Comparison of ENCODE assay signal across 29 mouse cellular contexts in the genomic region with DNA sequence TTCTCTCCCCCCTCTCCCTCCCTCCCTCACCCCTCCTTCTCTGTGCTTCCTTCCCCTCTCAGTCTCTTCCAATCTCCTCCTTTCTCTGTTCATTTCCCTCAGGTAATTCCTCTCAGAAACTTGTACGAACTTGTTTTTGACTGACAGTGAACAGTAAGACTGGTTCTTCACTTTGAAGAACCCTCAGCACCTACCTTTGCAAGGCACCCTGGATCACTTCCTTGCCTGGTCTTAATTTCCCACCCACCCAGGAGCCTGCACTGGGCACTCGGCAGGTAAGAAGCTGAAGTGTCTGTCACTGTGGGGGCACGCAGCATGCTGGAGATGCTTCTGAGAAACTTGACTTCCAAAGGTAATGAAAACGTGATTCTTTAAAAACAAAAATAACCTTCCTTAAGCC. TPM values are rescaled to one million over a fixed set of nuclear protein-coding genes. Genes with fewer than 3 reads are reported as not detected.
A peak's percentile ranks its signal among the peaks of the same experiment; 100 is the strongest.
DNase-seq lines count a peak whose midpoint lies in the region; ATAC-seq and TF ChIP-seq lines count a peak whose summit lies in the region.
"Had no signal": no experiment of that assay in that cellular context is flagged by ENCODE, and none has a peak within 500 bp of the region (broad histone marks: within the 10 kb centered on the region; RNA-seq: fewer than 3 reads in every experiment).

No protein-coding gene starts in this region.

- TF ChIP-seq POLR2A in heart, adult 2 months (IDR thresholded peaks at IDR 0.05; ENCODE audit: insufficient read depth, low read depth, low read length) = no peak
- no peak; the same call in 1 of the 2 replicates for TF ChIP-seq POLR2A in lung, adult 2 months (IDR thresholded peaks at IDR 0.05; ENCODE audit: borderline replicate concordance, extremely low read depth, low read depth, low read length)

- no peak overlapping the region for H3K9ac ChIP-seq in heart, adult 2 months (ENCODE audit: low read depth, low read length)
- no peak overlapping the region for H3K9ac ChIP-seq in embryonic facial prominence, embryonic 14.5 days (ENCODE audit: low read depth, low read length)
- no peak overlapping the region for H3K9ac ChIP-seq in stomach, embryonic 15.5 days
- no peak overlapping the region for H3K9ac ChIP-seq in hindbrain, postnatal 0 days (replicated peaks; ENCODE audit: low read length)
- H3K9ac ChIP-seq: forebrain, embryonic 12.5 days; heart, embryonic 15.5 days; hindbrain, embryonic 13.5 days; intestine, embryonic 15.5 days; liver, embryonic 14.5 days; neural tube, embryonic 13.5 days had no signal

- no peaks in the 10 kb centered on the region for H3K9me3 ChIP-seq in embryonic facial prominence, embryonic 14.5 days (ENCODE audit: control insufficient read depth, low read length)
- H3K9me3 ChIP-seq in stomach, embryonic 15.5 days = no peaks in the 10 kb centered on the region
- no peaks in the 10 kb centered on the region for H3K9me3 ChIP-seq in hindbrain, postnatal 0 days (ENCODE audit: low read length)
- H3K9me3 ChIP-seq: forebrain, embryonic 12.5 days; heart, embryonic 15.5 days; hindbrain, embryonic 13.5 days; intestine, embryonic 15.5 days; midbrain, embryonic 10.5 days; neural tube, embryonic 13.5 days had no signal

- 0 out of 2 replicates have a peak, but pooled peaks have one; percentile 47 for ATAC-seq in embryonic facial prominence, embryonic 14.5 days (ENCODE audit: low read depth)
- no peak for ATAC-seq in stomach, embryonic 15.5 days (ENCODE audit: insufficient read depth, low FRiP score, low read depth)
- ATAC-seq in hindbrain, postnatal 0 days = no peak
- ATAC-seq: intestine, embryonic 15.5 days; midbrain, embryonic 16.5 days had no signal

- TF ChIP-seq CTCF in heart, adult 2 months (IDR thresholded peaks at IDR 0.05) = no peak
- no peak for TF ChIP-seq CTCF in lung, adult 2 months (IDR thresholded peaks at IDR 0.05; ENCODE audit: insufficient read depth, low read length)
- TF ChIP-seq CTCF in hindbrain, postnatal 0 days (IDR thresholded peaks at IDR 0.05; ENCODE audit: low read depth) = no peak

- peak; percentile 58 for DNase-seq in heart, adult 11 months
- no peak for DNase-seq in heart, adult 2 months
- peak; percentile 25 for DNase-seq in lung, adult 2 months
- DNase-seq in lung, postnatal 10 days = no peak
- no peak for DNase-seq in embryonic facial prominence, embryonic 14.5 days (ENCODE audit: low spot score)
- DNase-seq in hindbrain, postnatal 0 days (ENCODE audit: low spot score) = no peak
- DNase-seq in embryo, embryonic 9.5 days (ENCODE audit: extremely low spot score) = no peak
- DNase-seq: adrenal gland, postnatal 14 days; cerebellum, adult 2 months; cerebellum, postnatal 36 days; embryo, embryonic 11 days; gastrocnemius, postnatal 36 days; heart, postnatal 36 days; retina, postnatal 1 day; right cerebral cortex, postnatal 25 days; spleen, adult 18-20 months; thymus, adult 2 months had no signal

- H3K4me3 ChIP-seq in heart, adult 2 months = no peak overlapping the region
- H3K4me3 ChIP-seq in lung, adult 2 months (replicated peaks; ENCODE audit: extremely low read depth, low read depth, low read length) = peak overlapping the region; percentile 35
- no peak overlapping the region for H3K4me3 ChIP-seq in embryonic facial prominence, embryonic 14.5 days (ENCODE audit: low read depth, low read length)
- peak overlapping the region; percentile 25 for H3K4me3 ChIP-seq in stomach, embryonic 15.5 days (replicated peaks)
- no peak overlapping the region for H3K4me3 ChIP-seq in hindbrain, postnatal 0 days (ENCODE audit: low read length)
- H3K4me3 ChIP-seq: erythroblast, embryonic 14.5 days; forebrain, embryonic 12.5 days; heart, embryonic 15.5 days; hindbrain, embryonic 13.5 days; intestine, embryonic 15.5 days; layer of hippocampus, adult 2 months; midbrain, embryonic 10.5 days; myocyte; neural tube, embryonic 13.5 days had no signal

- no peaks in the 10 kb centered on the region for H3K79me2 ChIP-seq in heart, adult 2 months (replicated peaks; ENCODE audit: control insufficient read depth, insufficient read depth, low read length)

- H3K36me3 ChIP-seq in heart, adult 2 months (ENCODE audit: control insufficient read depth, insufficient read depth, low read length) = no peaks in the 10 kb centered on the region
- H3K36me3 ChIP-seq in embryonic facial prominence, embryonic 14.5 days (ENCODE audit: control insufficient read depth, insufficient read depth, low read length) = no peaks in the 10 kb centered on the region
- no peaks in the 10 kb centered on the region for H3K36me3 ChIP-seq in stomach, embryonic 15.5 days
- H3K36me3 ChIP-seq in hindbrain, postnatal 0 days (ENCODE audit: insufficient read depth, low read length) = no peaks in the 10 kb centered on the region
- H3K36me3 ChIP-seq: forebrain, embryonic 12.5 days; heart, embryonic 15.5 days; hindbrain, embryonic 13.5 days; intestine, embryonic 15.5 days; midbrain, embryonic 10.5 days; neural tube, embryonic 13.5 days had no signal

- no peaks in the 10 kb centered on the region; the same call in 1 of the 2 replicates for H3K4me1 ChIP-seq in heart, adult 2 months (ENCODE audit: control insufficient read depth, insufficient read depth, low read length)
- peaks cover 3% of the 10 kb centered on the region; the same call in 1 of the 2 replicates for H3K4me1 ChIP-seq in lung, adult 2 months (ENCODE audit: control insufficient read depth, insufficient read depth, low read length)
- peaks cover 14% of the 10 kb centered on the region for H3K4me1 ChIP-seq in embryonic facial prominence, embryonic 14.5 days (ENCODE audit: control insufficient read depth, insufficient read depth, low read length)
- no peaks in the 10 kb centered on the region for H3K4me1 ChIP-seq in stomach, embryonic 15.5 days
- no peaks in the 10 kb centered on the region for H3K4me1 ChIP-seq in hindbrain, postnatal 0 days (ENCODE audit: insufficient read depth, low read length)
- H3K4me1 ChIP-seq: forebrain, embryonic 12.5 days; heart, embryonic 15.5 days; hindbrain, embryonic 13.5 days; intestine, embryonic 15.5 days; midbrain, embryonic 10.5 days; neural tube, embryonic 13.5 days had no signal

- 0 out of 2 replicates have a peak overlapping the region, but pooled peaks have one; percentile 21 for H3K4me2 ChIP-seq in embryonic facial prominence, embryonic 14.5 days (ENCODE audit: low read depth, low read length)
- peak overlapping the region; percentile 1; the same call in 1 of the 2 replicates for H3K4me2 ChIP-seq in stomach, embryonic 15.5 days
- no peak overlapping the region for H3K4me2 ChIP-seq in hindbrain, postnatal 0 days (ENCODE audit: low read depth, low read length)
- H3K4me2 ChIP-seq: forebrain, embryonic 12.5 days; heart, embryonic 15.5 days; hindbrain, embryonic 13.5 days; intestine, embryonic 15.5 days; neural tube, embryonic 13.5 days had no signal

- no peak for TF ChIP-seq EP300 in heart, adult 2 months (IDR thresholded peaks at IDR 0.05; ENCODE audit: insufficient read depth, low read depth, low read length)

- intact Hi-C loops in heart, adult 2 months (cut with DNase I) = no loop called here

- no peaks in the 10 kb centered on the region; the same call in 1 of the 2 replicates for H3K27me3 ChIP-seq in heart, adult 2 months (ENCODE audit: control insufficient read depth, insufficient read depth, low read length)
- H3K27me3 ChIP-seq in embryonic facial prominence, embryonic 14.5 days (replicated peaks; ENCODE audit: control insufficient read depth, insufficient read depth, low read length) = no peaks in the 10 kb centered on the region
- H3K27me3 ChIP-seq in stomach, embryonic 15.5 days (replicated peaks) = no peaks in the 10 kb centered on the region
- H3K27me3 ChIP-seq in hindbrain, postnatal 0 days (ENCODE audit: insufficient read depth, low read length) = no peaks in the 10 kb centered on the region
- H3K27me3 ChIP-seq: forebrain, embryonic 12.5 days; intestine, embryonic 15.5 days; neural tube, embryonic 13.5 days had no signal

- WGBS in heart, adult 2 months = 72% methylated on average over 4 of the region's 4 CpGs
- WGBS in lung, adult 2 months = 37% methylated on average over 4 of the region's 4 CpGs
- WGBS in embryonic facial prominence, embryonic 14.5 days = 32% methylated on average over 4 of the region's 4 CpGs
- 21% methylated on average over 4 of the region's 4 CpGs for WGBS in stomach, embryonic 15.5 days
- WGBS in hindbrain, postnatal 0 days = 55% methylated on average over 4 of the region's 4 CpGs

- H3K27ac ChIP-seq in heart, adult 2 months = no peak overlapping the region
- 0 out of 2 replicates have a peak overlapping the region, but pooled peaks have one; percentile 9 for H3K27ac ChIP-seq in embryonic facial prominence, embryonic 14.5 days (replicated peaks; ENCODE audit: low read depth, low read length)
- peak overlapping the region; percentile 52; the same call in 1 of the 2 replicates for H3K27ac ChIP-seq in stomach, embryonic 15.5 days
- no peak overlapping the region for H3K27ac ChIP-seq in hindbrain, postnatal 0 days
- H3K27ac ChIP-seq: forebrain, embryonic 12.5 days; heart, embryonic 15.5 days; hindbrain, embryonic 13.5 days; intestine, embryonic 15.5 days; layer of hippocampus, adult 2 months; liver, embryonic 14.5 days; midbrain, embryonic 10.5 days; neural tube, embryonic 13.5 days had no signal

RNA-seq across cellular contexts. Expression of a gene that starts 0.7 kb away (rescaled TPM):
- total RNA-seq in heart, adult 2 months (2021) = 1 to 10 TPM in 1 of 2 experiments, under 1 TPM in 1; 0.89 to 1.5 TPM
- polyA plus RNA-seq in heart, adult 2 months (2012; rRNA removed) = 1.2 and 2.6 TPM in 2 replicates
- 27.5 and 34.3 TPM in 2 replicates for polyA plus RNA-seq in lung, adult 2 months (2012; rRNA removed)
- polyA plus RNA-seq in embryonic facial prominence, embryonic 14.5 days (2014; fragmentation: Nextera tagmentation; extraction: Ambion mirVana) = 2.4 and 2.7 TPM in 2 replicates
- 3.3 TPM in 2 replicates for polyA plus RNA-seq in stomach, embryonic 15.5 days (2015; fragmentation: Nextera tagmentation; extraction: Ambion mirVana)
- total RNA-seq in hindbrain, postnatal 0 days (2014; rRNA removed) = 0.05 and 0.11 TPM in 2 replicates
- 0.30 and 0.34 TPM in 2 replicates for polyA plus RNA-seq in hindbrain, postnatal 0 days (2015; fragmentation: Nextera tagmentation; extraction: Ambion mirVana)
- polyA plus RNA-seq: cerebellum, adult 2 months had no signal

Comparison
In these comparisons a context has a peak if more than half of its experiments do, and no peak if none do; other contexts are left out.
1. DNase-seq: peak in heart, adult 11 months (single experiment) and lung, adult 2 months (single experiment); none in heart, adult 2 months (0 of 2), lung, postnatal 10 days (single experiment), embryonic facial prominence, embryonic 14.5 days (single experiment), hindbrain, postnatal 0 days (single experiment) and embryo, embryonic 9.5 days (single experiment).
2. H3K27ac ChIP-seq: peak in embryonic facial prominence, embryonic 14.5 days (single experiment) and stomach, embryonic 15.5 days (single experiment); none in heart, adult 2 months (single experiment) and hindbrain, postnatal 0 days (single experiment).
3. H3K4me3 ChIP-seq: peak in lung, adult 2 months (single experiment) and stomach, embryonic 15.5 days (single experiment); none in heart, adult 2 months (single experiment), embryonic facial prominence, embryonic 14.5 days (single experiment) and hindbrain, postnatal 0 days (single experiment).